ENCODE assay signal across 8 mouse cellular contexts in genomic region chr3:135307411-135308259, GRCm38 (mm10). TPM values are rescaled to one million over a fixed set of nuclear protein-coding genes. Genes with fewer than 3 reads are reported as not detected.
A peak's percentile ranks its signal among the peaks of the same experiment; 100 is the strongest.
DNase-seq lines count a peak whose midpoint lies in the region; TF ChIP-seq lines count a peak whose summit lies in the region.

Slc9b2 (plus strand) TSS chr3:135307700.

- peak within 1 kb of the TSS; percentile 37 for H3K4me3 ChIP-seq in layer of hippocampus, adult 2 months

- 6% methylated on average over 25 of the region's 28 CpGs for WGBS in large intestine, adult 2 months

- DNase-seq in layer of hippocampus, adult 2 months (ENCODE audit: low spot score in 2 of 2) = peak in 1 of 2 experiments; percentile 16
- DNase-seq in layer of hippocampus, postnatal 36 days = no peak
- peak; percentile 36 to 44 for DNase-seq in adrenal gland, postnatal 36 days
- peak; percentile 28 for DNase-seq in forelimb bud, embryonic 11.5 days (ENCODE audit: low read depth, low spot score)
- DNase-seq in large intestine, adult 2 months (ENCODE audit: low read depth, low spot score) = peak; percentile 13
- peak; percentile 49 to 66 for DNase-seq in lung, postnatal 4 days
- DNase-seq in right cerebral cortex, postnatal 14 days = peak; percentile 18
- DNase-seq in frontal cortex, postnatal 14 days (ENCODE audit: low spot score in 2 of 2) = no peak

- no peak within 1 kb of the TSS for H3K27ac ChIP-seq in layer of hippocampus, adult 2 months

- TF ChIP-seq CTCF in layer of hippocampus, adult 2 months (conservative IDR thresholded peaks at IDR 0.05) = no peak

RNA-seq across cellular contexts. Expression of gene Slc9b2, which starts in this region (rescaled TPM):
- 1 to 10 TPM; 2.9 to 3.2 TPM for total RNA-seq in layer of hippocampus, adult 2 months (2021)
- total RNA-seq in layer of hippocampus, postnatal 36 days (2021) = 1 to 10 TPM; 2.7 to 3.9 TPM
- total RNA-seq in adrenal gland, postnatal 36 days (2021) = 1 to 10 TPM in 1 of 2 experiments, under 1 TPM in 1; 0.56 to 2.0 TPM
- 0.03 and 0.11 TPM in 2 replicates for polyA plus RNA-seq in large intestine, adult 2 months (2012; rRNA removed)

Comparison
In these comparisons a context has a peak if more than half of its experiments do, and no peak if none do; other contexts are left out.
1. Peak in DNase-seq in large intestine, adult 2 months; RNA of the gene not detected or under 1 TPM.
2. DNase-seq: peak in adrenal gland, postnatal 36 days (2 of 2), forelimb bud, embryonic 11.5 days (single experiment), lung, postnatal 4 days (2 of 2) and right cerebral cortex, postnatal 14 days (single experiment); none in layer of hippocampus, postnatal 36 days (0 of 2) and frontal cortex, postnatal 14 days (0 of 2).